ENCODE assay signal across 8 mouse cellular contexts in the genomic region with DNA sequence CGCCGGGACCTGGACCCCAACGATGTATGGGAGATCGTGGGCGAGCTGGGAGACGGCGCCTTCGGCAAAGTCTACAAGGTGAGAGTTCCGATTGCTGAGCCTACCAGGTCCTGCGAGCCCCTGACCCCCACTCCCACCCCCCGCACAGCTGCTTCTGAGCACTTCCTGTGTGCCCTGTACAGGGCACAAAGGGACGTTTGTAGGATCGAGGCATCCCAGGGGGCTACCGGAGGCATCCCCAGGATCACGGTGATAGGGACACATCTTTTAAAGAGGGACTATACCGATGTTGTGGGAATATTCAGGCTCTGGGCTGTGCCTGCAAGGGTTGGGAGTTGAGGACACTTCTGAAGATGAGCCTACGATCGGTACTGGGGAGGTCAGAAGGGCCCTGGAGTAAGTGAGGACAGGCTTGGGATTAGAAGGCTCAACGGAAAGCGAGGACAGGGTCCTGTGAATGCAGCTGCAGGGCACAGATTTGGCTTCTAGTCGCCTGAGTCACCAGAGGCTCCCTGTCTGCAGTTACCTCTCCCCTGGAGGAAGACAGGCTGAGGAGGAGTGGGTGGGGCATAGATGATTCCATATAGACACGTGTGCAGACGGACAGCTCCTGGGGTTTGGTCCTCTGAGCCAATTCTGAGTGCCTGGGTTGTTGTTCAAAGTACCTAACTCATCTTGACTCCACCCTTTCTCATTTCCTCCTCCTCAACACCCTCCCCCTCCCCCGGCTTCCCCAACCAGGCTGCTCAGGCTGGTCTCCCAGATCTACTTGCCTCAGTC. TPM values are rescaled to one million over a fixed set of nuclear protein-coding genes. Genes with fewer than 3 reads are reported as not detected.
DNase-seq lines count a peak whose midpoint lies in the region; ATAC-seq and TF ChIP-seq lines count a peak whose summit lies in the region.

No protein-coding gene starts in this region.

- no peak for TF ChIP-seq CTCF in E14TG2a.4 (conservative IDR thresholded peaks at IDR 0.05; ENCODE audit: low read length)
- no peak for TF ChIP-seq CTCF in cortical plate, adult 2 months (IDR thresholded peaks at IDR 0.05; ENCODE audit: extremely low read depth, insufficient read depth, low read length)

- TF ChIP-seq POLR2A in cortical plate, adult 2 months (IDR thresholded peaks at IDR 0.05; ENCODE audit: extremely low read depth, insufficient read depth, low read length) = peak; percentile 57; the same call in 1 of the 2 replicates

- peaks cover 65% of the 10 kb centered on the region for H3K4me1 ChIP-seq in E14TG2a.4 (replicated peaks; ENCODE audit: low read depth, low read length)
- peaks cover 3% of the 10 kb centered on the region; the same call in 1 of the 2 replicates for H3K4me1 ChIP-seq in cortical plate, adult 2 months (ENCODE audit: control insufficient read depth, insufficient read depth, low read length)

- H3K36me3 ChIP-seq in E14TG2a.4 (ENCODE audit: insufficient read depth, low read length) = no peaks in the 10 kb centered on the region

- ATAC-seq in megakaryocyte-erythroid progenitor cell, adult 5-6 weeks (replicated peaks; ENCODE audit: low FRiP score, low TSS enrichment, poor library complexity, severe bottlenecking) = peak; percentile 36; the same call in 1 of the 2 replicates

- no peak overlapping the region for H3K27ac ChIP-seq in cortical plate, adult 2 months (ENCODE audit: insufficient read depth, low read length)

- H3K4me3 ChIP-seq in E14TG2a.4 (replicated peaks; ENCODE audit: low read length) = peak overlapping the region; percentile 87
- H3K4me3 ChIP-seq in cortical plate, adult 2 months (ENCODE audit: insufficient read depth, low read length) = peak overlapping the region; percentile 66

- DNase-seq in 416B (ENCODE audit: low read depth) = peak; percentile 87
- peak; percentile 39 to 57 for DNase-seq in heart, postnatal 36 days
- DNase-seq in left cerebral cortex, postnatal 25 days (ENCODE audit: low spot score in 2 of 2) = peak; percentile 41 to 72
- DNase-seq in spleen, adult 18-20 months = peak; percentile 74 to 75
- no peak for DNase-seq in gastrocnemius, postnatal 10 days

- intact Hi-C loops in heart, postnatal 36 days (cut with DNase I) = loop anchor here (2.0 to 5.0 kb wide), 2 partner anchors 15 to 174 kb away; no protein-coding TSS in a partner anchor
- intact Hi-C loops in left cerebral cortex, postnatal 25 days (cut with DNase I) = loop anchor here (2.0 kb wide), 2 partner anchors 55 to 79 kb away; partner anchors contain the start of gene Ubtd2

- no peaks in the 10 kb centered on the region for H3K9me3 ChIP-seq in E14TG2a.4 (ENCODE audit: low read length)

- H3K27me3 ChIP-seq in E14TG2a.4 (ENCODE audit: insufficient read depth, low read length) = peaks cover 32% of the 10 kb centered on the region

RNA-seq across cellular contexts. Expression of gene Stk10, which starts 0.6 kb away (rescaled TPM):
- polyA plus RNA-seq in cortical plate, adult 2 months (2012; rRNA removed) = 5.7 and 6.1 TPM in 2 replicates
- total RNA-seq in heart, postnatal 36 days (2021) = 1 to 10 TPM; 8.9 to 9.7 TPM
- 1 to 10 TPM; 5.5 to 6.6 TPM for total RNA-seq in left cerebral cortex, postnatal 25 days (2021)
- total RNA-seq in megakaryocyte-erythroid progenitor cell, adult 5-6 weeks (2014; fragmentation: Nextera tagmentation) = 11.3 and 16.1 TPM in 2 replicates
- 8.7 and 11.2 TPM in 2 replicates for total RNA-seq in megakaryocyte-erythroid progenitor cell, adult 5-6 weeks (2017)
- total RNA-seq in gastrocnemius, postnatal 10 days (2021) = 1 to 10 TPM; 5.3 to 8.5 TPM

RNA-seq across cellular contexts. Expression of gene Efcab9, which starts 1.8 kb away (rescaled TPM):
- polyA plus RNA-seq in cortical plate, adult 2 months (2012; rRNA removed) = 0.31 and 0.68 TPM in 2 replicates
- total RNA-seq in heart, postnatal 36 days (2021) = under 1 TPM in 1 of 2 experiments, not detected in 1; 0.41 TPM
- total RNA-seq in left cerebral cortex, postnatal 25 days (2021) = 1 to 10 TPM; 1.6 to 1.7 TPM
- total RNA-seq in megakaryocyte-erythroid progenitor cell, adult 5-6 weeks (2014; fragmentation: Nextera tagmentation) = not detected in 2 replicates
- total RNA-seq in megakaryocyte-erythroid progenitor cell, adult 5-6 weeks (2017) = not detected in 2 replicates
- under 1 TPM in 1 of 2 experiments, not detected in 1; 0.66 TPM for total RNA-seq in gastrocnemius, postnatal 10 days (2021)
